Mouse (Mus musculus) midbrain, postnatal 0 days (tissue): Measurements from ENCODE around the gene 4930518I15Rik. TPM values are rescaled to one million over a fixed set of nuclear protein-coding genes. Genes with fewer than 3 reads are reported as not detected.

ENCODE experiments used
- ATAC-seq: fragments of 200-750 bp; cut with Nextera tagmentation; 2 replicates; pipeline ENCODE4 v1.8.0; 2017; ENCODE audit warnings: moderate number of reproducible peaks, mild to moderate bottlenecking, moderate TSS enrichment, moderate library complexity; ENCODE audit not compliant: low FRiP score
- DNase-seq: peaks from one replicate; pipeline ENCODE4 v3.0.0-alpha.2; 2015; ENCODE audit warnings: low spot score
- H3K27ac ChIP-seq: fragments of 300-500 bp; sonication (generic); 2 replicates; pipeline ENCODE4 v1.5.1; 2014; ENCODE audit warnings: low read depth, mild to moderate bottlenecking, low read length, mixed read lengths
- H3K27me3 ChIP-seq: fragments of 300-500 bp; sonication (generic); 2 replicates; pipeline ENCODE4 v1.6.1; 2014; ENCODE audit warnings: low read length, control low read depth, mixed read lengths; ENCODE audit not compliant: insufficient read depth
- H3K36me3 ChIP-seq: fragments of 300-500 bp; sonication (generic); 2 replicates; pipeline ENCODE4 v1.6.1; 2014; ENCODE audit warnings: low read length, control low read depth, mixed read lengths; ENCODE audit not compliant: insufficient read depth
- H3K4me1 ChIP-seq: fragments of 300-500 bp; sonication (generic); 2 replicates; pipeline ENCODE4 v1.6.1; 2014; ENCODE audit warnings: mild to moderate bottlenecking, control low read depth, antibody characterized with exemption, low read length, mixed read lengths; ENCODE audit not compliant: insufficient read depth
- H3K4me2 ChIP-seq: fragments of 300-500 bp; sonication (generic); 2 replicates; pipeline ENCODE4 v1.6.1; 2014; ENCODE audit warnings: low read depth, mild to moderate bottlenecking, low read length, mixed read lengths; ENCODE audit not compliant: poor library complexity, severe bottlenecking
- H3K4me3 ChIP-seq: fragments of 300-500 bp; sonication (generic); 2 replicates; pipeline ENCODE4 v1.5.1; 2014; ENCODE audit warnings: low read depth, mild to moderate bottlenecking, low read length, moderate library complexity
- H3K9ac ChIP-seq: fragments of 300-500 bp; sonication (generic); replicated peaks from 2 replicates; pipeline ENCODE4 v1.6.1; 2014; ENCODE audit warnings: mild to moderate bottlenecking, low read length, moderate library complexity, mixed read lengths; ENCODE audit not compliant: poor library complexity, severe bottlenecking
- H3K9me3 ChIP-seq: fragments of 300-500 bp; sonication (generic); 2 replicates; pipeline ENCODE4 v1.6.1; 2016; ENCODE audit warnings: low read length, control low read depth
- CTCF ChIP-seq: IDR thresholded peaks from 2 replicates; pipeline ENCODE4 v1.5.1; 2016; ENCODE audit warnings: antibody characterized with exemption, mild to moderate bottlenecking
- WGBS: fragments of 180-500 bp; shearing (Covaris S2); extraction: QIAGEN DNeasy Blood & Tissue Kit; methylation state at CpG from one replicate; pipeline ENCODE4 v1.1.7; 2014; 5-methylcytosine and 5-hydroxymethylcytosine counted together
- polyA plus RNA-seq: library from polyadenylated mRNA; unstranded; fragments of >200 nt; fragmentation: Nextera tagmentation; extraction: Ambion mirVana; gene quantifications from 2 replicates; pipeline ENCODE4 v1.2.1, GENCODE M21; 2015
- total RNA-seq: library from RNA; depleted of rRNA; stranded (reverse); fragments of >200 nt; gene quantifications from 2 replicates; pipeline ENCODE4 v1.2.3, GENCODE M21; 2014

The 4930518I15Rik gene
- total and polyA plus RNA-seq, 2 experiments from 2014 or later: 0.99 to 2.9 TPM

GRCm38 (mm10) chr2:156884396-156885211, 26.9 kb upstream of the 4930518I15Rik start:
- H3K4me2 ChIP-seq: no peak overlapping the region
- WGBS: 88% methylated on average over 10 of the region's 10 CpGs
- H3K36me3 ChIP-seq: no peaks in the 10 kb centered on the region
- ATAC-seq (no peak), DNase-seq (no peak)
- no peak overlapping the region for H3K9ac ChIP-seq
- no peaks in the 10 kb centered on the region for H3K27me3 ChIP-seq
- no peaks in the 10 kb centered on the region for H3K9me3 ChIP-seq
- H3K4me1 ChIP-seq: no peaks in the 10 kb centered on the region
- TF ChIP-seq CTCF: no peak
- no peak overlapping the region for H3K4me3 ChIP-seq
- H3K27ac ChIP-seq: no peak overlapping the region

DNA sequence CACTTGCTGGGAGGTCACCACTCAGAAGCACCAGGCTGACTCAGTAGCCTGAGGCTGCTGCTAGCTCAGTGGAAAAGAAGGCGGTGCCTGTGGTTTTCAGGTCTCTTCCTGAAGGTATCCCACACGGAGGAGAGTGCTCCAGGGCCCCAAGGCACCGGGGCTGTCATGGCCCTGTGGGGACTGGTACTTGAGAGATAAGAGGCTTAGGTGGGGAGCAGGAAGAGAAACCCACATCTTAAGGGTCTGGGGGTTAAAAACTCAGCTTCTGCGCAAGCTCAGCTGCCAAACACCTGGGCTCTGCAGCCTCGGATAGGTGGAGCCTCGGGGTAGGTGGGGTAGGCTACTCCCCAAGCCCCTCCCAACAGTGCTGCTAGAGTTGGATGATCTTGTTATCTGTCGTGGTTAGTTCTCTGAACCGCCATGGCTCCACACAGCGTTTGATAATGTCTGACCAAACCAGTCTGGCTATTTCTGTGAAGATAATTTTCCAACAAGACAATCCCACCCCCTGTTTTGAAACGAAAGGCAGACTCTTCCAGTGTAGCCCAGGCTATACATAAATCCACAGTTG, 24.8 kb upstream of the 4930518I15Rik start:
- no peak for TF ChIP-seq CTCF
- Histone ChIP-seq H3K9ac (no peak overlapping the region), H3K27ac (no peak overlapping the region), H3K9me3 (no peaks in the 10 kb centered on the region), H3K27me3 (no peaks in the 10 kb centered on the region), H3K4me3 (no peak overlapping the region), H3K36me3 (no peaks in the 10 kb centered on the region), H3K4me2 (no peak overlapping the region), H3K4me1 (no peaks in the 10 kb centered on the region)
- DNase-seq (no peak), ATAC-seq (no peak)
- 44% methylated on average over 10 of the region's 10 CpGs for WGBS

GRCm38 (mm10) chr2:156879541-156879940, 21.8 kb upstream of the 4930518I15Rik start:
- 84% methylated on average over 3 of the region's 3 CpGs for WGBS

DNA sequence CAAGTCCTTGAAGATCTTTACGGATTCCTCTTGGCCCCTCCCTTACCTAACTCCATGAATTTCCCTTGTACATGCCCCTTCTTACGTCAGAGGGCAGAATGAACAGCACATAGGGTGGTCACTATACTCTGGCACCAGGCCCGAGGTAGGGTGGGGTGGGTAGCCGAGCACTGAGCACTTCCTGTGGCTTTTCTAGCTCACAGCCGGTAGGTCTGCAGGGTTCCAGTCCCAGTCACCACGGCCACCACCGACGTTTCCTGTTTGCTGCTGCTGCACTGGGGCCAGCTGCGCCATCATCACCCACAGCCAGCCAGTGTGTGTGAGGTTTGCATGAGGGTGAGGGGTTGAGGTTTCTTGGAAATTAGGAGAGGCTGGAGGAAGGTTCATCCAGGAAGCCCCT, 20.0 kb upstream of the 4930518I15Rik start:
- 63% methylated on average over 9 of the region's 9 CpGs for WGBS
- ATAC-seq: no peak

More at GRCm38 (mm10) chr2:156879541-156879940, 21.8 kb upstream of the 4930518I15Rik start:
- Histone ChIP-seq H3K4me3 (no peak overlapping the region), H3K27me3 (no peaks in the 10 kb centered on the region), H3K4me1 (no peaks in the 10 kb centered on the region), H3K4me2 (no peak overlapping the region), H3K36me3 (peaks cover 8% of the 10 kb centered on the region), H3K27ac (no peak overlapping the region), H3K9ac (no peak overlapping the region), H3K9me3 (no peaks in the 10 kb centered on the region)
- no peak for DNase-seq
- no peak for TF ChIP-seq CTCF
- no peak for ATAC-seq

GRCm38 (mm10) chr2:156874760-156875510, 17.2 kb upstream of the 4930518I15Rik start:
- H3K9ac ChIP-seq: no peak overlapping the region
- H3K36me3 ChIP-seq: peaks cover 29% of the 10 kb centered on the region
- H3K4me2 ChIP-seq: no peak overlapping the region
- H3K27me3 ChIP-seq: no peaks in the 10 kb centered on the region
- no peak for TF ChIP-seq CTCF
- no peaks in the 10 kb centered on the region for H3K9me3 ChIP-seq
- H3K4me3 ChIP-seq: no peak overlapping the region
- DNase-seq: no peak
- 92% methylated on average over 4 of the region's 4 CpGs for WGBS
- no peak overlapping the region for H3K27ac ChIP-seq
- H3K4me1 ChIP-seq: no peaks in the 10 kb centered on the region
- no peak for ATAC-seq

More for the DNA sequence above, 20.0 kb upstream of the 4930518I15Rik start:
- H3K36me3 ChIP-seq: peaks cover 20% of the 10 kb centered on the region
- no peak overlapping the region for H3K4me3 ChIP-seq
- no peak overlapping the region for H3K9ac ChIP-seq
- DNase-seq: no peak
- no peaks in the 10 kb centered on the region for H3K4me1 ChIP-seq
- H3K27ac ChIP-seq: no peak overlapping the region
- H3K9me3 ChIP-seq: no peaks in the 10 kb centered on the region
- TF ChIP-seq CTCF: no peak
- no peak overlapping the region for H3K4me2 ChIP-seq
- H3K27me3 ChIP-seq: no peaks in the 10 kb centered on the region
